Mouse (Mus musculus): ENCODE data around the gene Uggt1.

- no peak for TF ChIP-seq CTCF (IDR thresholded peaks at IDR 0.05; ENCODE audit: low read depth, low read length)
- TF ChIP-seq EP300 (IDR thresholded peaks at IDR 0.05; ENCODE audit: insufficient read depth, low read depth, low read length): no peak
- no peak for TF ChIP-seq POLR2A (IDR thresholded peaks at IDR 0.05; ENCODE audit: insufficient read depth, low read length)
Observed at GRCm38 (mm10) chr1:36241903-36242429, 2.6 kb downstream of the Uggt1 start.
